Mouse (Mus musculus) cerebellum, postnatal 25 days (tissue): ENCODE measurements around the gene Zfp846.

Source experiments
- DNase-seq, 2 experiments: peaks; one replicate each; pipeline ENCODE4 v3.0.0; 2021; ENCODE audit warnings: mixed read lengths in 2 of 2

Gene Zfp846

GRCm38 (mm10) chr9:20638552-20638951 lies 57.5 kb downstream of the Zfp846 start:
- peak; percentile 5 to 17 for DNase-seq

GRCm38 (mm10) chr9:20639486-20639885 lies 58.4 kb downstream of the Zfp846 start:
- no peak for DNase-seq

GRCm38 (mm10) chr9:20641501-20641900 lies 60.4 kb downstream of the Zfp846 start:
- peak in 1 of 2 experiments; percentile 1 for DNase-seq

- peak; percentile 35 to 65 for DNase-seq
These were observed 61.2 kb downstream of the Zfp846 start, which contains the start of gene Ubl5 for GRCm38 (mm10) chr9:20642101-20642895. TSS of gene Ubl5 (plus strand) at chr9:20642878.

- DNase-seq = peak; percentile 39 to 70
These were observed 61.9 kb downstream of the Zfp846 start for GRCm38 (mm10) chr9:20642896-20643466.

- peak in 1 of 2 experiments; percentile 3 for DNase-seq
These were observed 62.7 kb downstream of the Zfp846 start for GRCm38 (mm10) chr9:20643781-20644180.

GRCm38 (mm10) chr9:20644360-20645081 lies 63.4 kb downstream of the Zfp846 start, which contains the start of gene Fbxl12:
TSS of gene Fbxl12 (minus strand) at chr9:20644767.
- peak; percentile 77 to 82 for DNase-seq

- no peak for DNase-seq
These were observed 64.0 kb downstream of the Zfp846 start for GRCm38 (mm10) chr9:20645121-20645520.

GRCm38 (mm10) chr9:20651602-20652259 lies 70.6 kb downstream of the Zfp846 start, which contains the start of gene Pin1:
TSS of gene Pin1 (plus strand) at chr9:20652095.
- DNase-seq = peak; percentile 97 to 98

- no peak for DNase-seq
These were observed 71.2 kb downstream of the Zfp846 start for GRCm38 (mm10) chr9:20652260-20652658.

GRCm38 (mm10) chr9:20653859-20654258 lies 72.8 kb downstream of the Zfp846 start:
- no peak for DNase-seq
